Mouse (Mus musculus) E14TG2a.4 (cell line): ENCODE measurements around the gene Nfyb.

Experiments used
- H3K27me3 ChIP-seq: 2 replicates; pipeline ENCODE4 v1.6.1; 2014; ENCODE audit warnings: low read length, control low read depth; ENCODE audit not compliant: insufficient read depth
- H3K36me3 ChIP-seq: 2 replicates; pipeline ENCODE4 v1.6.1; 2014; ENCODE audit warnings: low read length, control low read depth; ENCODE audit not compliant: insufficient read depth
- H3K4me1 ChIP-seq: replicated peaks from 2 replicates; pipeline ENCODE4 v1.6.1; 2014; ENCODE audit warnings: low read depth, low read length, control low read depth
- H3K4me3 ChIP-seq: replicated peaks from 2 replicates; pipeline ENCODE4 v1.5.1; 2014; ENCODE audit warnings: mild to moderate bottlenecking, low read length
- H3K9me3 ChIP-seq: 2 replicates; pipeline ENCODE4 v1.6.1; 2014; ENCODE audit warnings: low read length, control low read depth
- CTCF ChIP-seq: conservative IDR thresholded peaks from 2 replicates; pipeline ENCODE4 v1.5.1; 2014; ENCODE audit warnings: low read length
- NANOG ChIP-seq: IDR thresholded peaks from 2 replicates; pipeline ENCODE4 v1.6.1; 2014; ENCODE audit warnings: borderline replicate concordance, low read length, mixed read lengths
- POU5F1 ChIP-seq: IDR thresholded peaks from 2 replicates; pipeline ENCODE4 v1.6.1; 2014; ENCODE audit warnings: low read length, borderline replicate concordance

Nfyb gene

GRCm38 (mm10) chr10:82746988-82747850, 16.7 kb downstream of the Nfyb start:
- TF ChIP-seq NANOG (no peak), POU5F1 (no peak), CTCF (no peak)
- Histone ChIP-seq H3K4me3 (peak overlapping the region; percentile 5), H3K27me3 (no peaks in the 10 kb centered on the region), H3K9me3 (no peaks in the 10 kb centered on the region), H3K4me1 (peaks cover 72% of the 10 kb centered on the region), H3K36me3 (peaks cover 73% of the 10 kb centered on the region)

- Histone ChIP-seq H3K36me3 (peaks cover 54% of the 10 kb centered on the region), H3K4me3 (no peak overlapping the region), H3K4me1 (peaks cover 53% of the 10 kb centered on the region), H3K27me3 (no peaks in the 10 kb centered on the region), H3K9me3 (no peaks in the 10 kb centered on the region)
- no peak for TF ChIP-seq CTCF
- TF ChIP-seq POU5F1 = peak; percentile 48; the same call in 1 of the 2 replicates
- peak; percentile 46; the same call in 1 of the 2 replicates for TF ChIP-seq NANOG
Observed at GRCm38 (mm10) chr10:82745301-82745700, 18.6 kb downstream of the Nfyb start.

- peaks cover 44% of the 10 kb centered on the region for H3K36me3 ChIP-seq
Observed at GRCm38 (mm10) chr10:82744296-82744695, 19.6 kb downstream of the Nfyb start.

GRCm38 (mm10) chr10:82742578-82742977, 21.4 kb downstream of the Nfyb start:
- no peaks in the 10 kb centered on the region for H3K27me3 ChIP-seq
- TF ChIP-seq NANOG (no peak), POU5F1 (no peak), CTCF (no peak)
- no peak overlapping the region for H3K4me3 ChIP-seq
- peaks cover 27% of the 10 kb centered on the region for H3K36me3 ChIP-seq
- no peaks in the 10 kb centered on the region for H3K9me3 ChIP-seq
- peaks cover 47% of the 10 kb centered on the region for H3K4me1 ChIP-seq

More at GRCm38 (mm10) chr10:82744296-82744695, 19.6 kb downstream of the Nfyb start:
- no peaks in the 10 kb centered on the region for H3K27me3 ChIP-seq
- H3K9me3 ChIP-seq = no peaks in the 10 kb centered on the region
- no peak for TF ChIP-seq POU5F1
- TF ChIP-seq CTCF = no peak
- no peak for TF ChIP-seq NANOG
- peaks cover 51% of the 10 kb centered on the region for H3K4me1 ChIP-seq
- H3K4me3 ChIP-seq = no peak overlapping the region

- no peaks in the 10 kb centered on the region for H3K9me3 ChIP-seq
- H3K27me3 ChIP-seq = no peaks in the 10 kb centered on the region
- H3K4me1 ChIP-seq = peaks cover 40% of the 10 kb centered on the region
- no peak overlapping the region for H3K4me3 ChIP-seq
- peaks cover 20% of the 10 kb centered on the region for H3K36me3 ChIP-seq
- TF ChIP-seq POU5F1 = no peak
- TF ChIP-seq NANOG = no peak
- TF ChIP-seq CTCF = no peak
Observed at GRCm38 (mm10) chr10:82741876-82742275, 22.1 kb downstream of the Nfyb start.

- H3K4me3 ChIP-seq = no peak overlapping the region
- peaks cover 35% of the 10 kb centered on the region for H3K4me1 ChIP-seq
- H3K9me3 ChIP-seq = no peaks in the 10 kb centered on the region
- H3K36me3 ChIP-seq = peaks cover 15% of the 10 kb centered on the region
- TF ChIP-seq NANOG = no peak
- TF ChIP-seq CTCF = no peak
- TF ChIP-seq POU5F1 = no peak
- H3K27me3 ChIP-seq = no peaks in the 10 kb centered on the region
Observed at GRCm38 (mm10) chr10:82741354-82741753, 22.6 kb downstream of the Nfyb start.

GRCm38 (mm10) chr10:82699296-82699941, 64.5 kb downstream of the Nfyb start:
- Histone ChIP-seq H3K4me1 (peaks cover 25% of the 10 kb centered on the region), H3K36me3 (no peaks in the 10 kb centered on the region), H3K4me3 (peak overlapping the region; percentile 90), H3K9me3 (no peaks in the 10 kb centered on the region), H3K27me3 (peaks cover 18% of the 10 kb centered on the region)
- TF ChIP-seq POU5F1 (no peak), CTCF (no peak), NANOG (no peak)

GRCm38 (mm10) chr10:82698712-82699261, 65.2 kb downstream of the Nfyb start:
- H3K4me3 ChIP-seq = peak overlapping the region; percentile 90
- TF ChIP-seq POU5F1 (no peak), NANOG (no peak), CTCF (no peak)
- H3K27me3 ChIP-seq = peaks cover 18% of the 10 kb centered on the region
- H3K36me3 ChIP-seq = no peaks in the 10 kb centered on the region
- H3K4me1 ChIP-seq = peaks cover 25% of the 10 kb centered on the region
- no peaks in the 10 kb centered on the region for H3K9me3 ChIP-seq
